Mouse (Mus musculus): ENCODE measurements around the gene 3110001I22Rik. TPM values are rescaled to one million over a fixed set of nuclear protein-coding genes. Genes with fewer than 3 reads are reported as not detected.

3110001I22Rik gene
- total RNA-seq, 4 experiments from 2014 or later, result 4.3 to 4.5 (median 4.4) TPM

DNA sequence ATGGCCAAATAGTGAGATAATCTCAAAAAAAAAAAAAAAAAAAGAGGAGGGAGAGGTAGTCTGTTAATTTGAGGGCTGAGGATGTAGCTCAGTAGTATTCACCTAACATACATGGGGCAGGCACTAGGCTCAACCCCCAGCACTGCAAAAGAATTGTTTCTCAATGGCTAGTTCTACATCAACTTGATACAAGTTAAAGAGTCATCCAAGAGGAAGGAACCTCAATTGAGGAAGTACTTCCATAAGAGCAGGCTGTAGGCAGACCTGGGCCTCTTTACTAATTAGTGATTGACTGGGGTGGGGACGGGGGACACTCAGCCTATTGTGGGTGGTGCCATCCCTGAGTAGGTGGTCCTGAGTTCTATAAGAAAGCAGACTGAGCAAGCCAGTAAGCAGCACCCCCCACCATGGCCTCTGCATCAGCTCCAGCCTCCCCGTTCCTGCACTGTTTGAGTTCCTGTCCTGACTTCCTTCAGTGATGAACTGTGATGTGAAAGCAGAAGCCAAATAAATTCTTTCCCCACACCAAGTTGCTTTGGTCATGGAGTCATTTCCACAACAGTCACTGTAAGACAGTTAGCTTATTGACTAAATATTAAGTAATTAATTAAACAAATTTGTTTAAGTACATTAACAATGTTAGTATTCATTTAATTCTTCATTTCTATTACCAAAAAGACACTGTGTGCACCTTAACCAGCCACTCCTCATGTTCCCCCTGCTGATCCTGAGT, 45.3 kb downstream of the 3110001I22Rik start:
- DNase-seq (ENCODE audit: low spot score in 2 of 2), result no peak

- DNase-seq (ENCODE audit: low spot score in 2 of 2), result no peak
These were observed 51.2 kb downstream of the 3110001I22Rik start for GRCm38 (mm10) chr16:13722937-13723336.

DNA sequence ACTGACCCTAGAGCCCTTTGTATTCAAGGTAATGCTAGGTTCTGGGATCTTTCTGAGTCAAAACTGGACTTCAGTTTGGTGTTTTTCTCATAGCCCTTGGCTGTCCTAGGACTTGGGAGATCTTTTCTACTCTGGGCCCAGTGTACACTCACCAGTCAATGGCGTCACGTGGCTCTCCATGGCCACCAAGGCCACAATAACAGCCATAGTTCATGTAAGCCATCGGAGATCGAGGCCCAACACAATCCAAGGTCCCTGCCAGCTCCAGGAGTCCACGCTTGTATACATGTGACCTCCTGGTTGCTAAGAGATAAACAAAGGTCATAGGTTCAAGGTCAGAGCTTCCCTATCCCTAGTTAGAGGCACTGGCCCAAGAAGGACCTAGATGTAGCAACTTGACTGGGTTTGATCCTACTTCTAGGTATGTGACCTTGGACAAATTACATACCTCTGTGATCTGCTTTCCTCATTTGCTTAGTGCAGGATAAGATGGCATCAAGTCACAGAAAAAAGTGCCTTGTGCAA, 56.1 kb downstream of the 3110001I22Rik start:
- no peak for DNase-seq (ENCODE audit: low spot score in 2 of 2)

Other genes with a start within 250 kb of the 3110001I22Rik start
- 10 to 100 TPM; 25.5 to 31.9 (median 28.1) TPM for gene Parn, start 3.8 kb upstream of the 3110001I22Rik start, total RNA-seq (2022)
- 10 to 100 TPM; 34.8 to 39.8 (median 35.8) TPM for gene Bfar, start 71 bp upstream of the 3110001I22Rik start, total RNA-seq (2022)
- not detected for gene Pla2g10, start 59.1 kb downstream of the 3110001I22Rik start, total RNA-seq (2022)
- gene Rrn3, start 108.8 kb downstream of the 3110001I22Rik start, total RNA-seq (2022), result 10 to 100 TPM; 47.7 to 52.9 (median 50.2) TPM
- gene Ntan1, start 146.9 kb downstream of the 3110001I22Rik start, total RNA-seq (2022), result 100 to 1,000 TPM in 2 of 4 experiments, 10 to 100 TPM in 2; 98.0 to 124 (median 102) TPM
- 10 to 100 TPM; 72.0 to 79.0 (median 74.3) TPM for gene Pdxdc1, start 231.2 kb downstream of the 3110001I22Rik start, total RNA-seq (2022)
- 10 to 100 TPM; 67.6 to 78.6 (median 74.2) TPM for gene Mpv17l, start 231.2 kb downstream of the 3110001I22Rik start, total RNA-seq (2022)